Mouse (Mus musculus): Measurements from ENCODE around the gene Aebp2. TPM values are rescaled to one million over a fixed set of nuclear protein-coding genes. Genes with fewer than 3 reads are reported as not detected.
A peak's percentile ranks its signal among the peaks of the same experiment; 100 is the strongest.

Aebp2 gene
- polyA plus RNA-seq, 1 experiment from 2014 or later: 13.9 TPM

DNA sequence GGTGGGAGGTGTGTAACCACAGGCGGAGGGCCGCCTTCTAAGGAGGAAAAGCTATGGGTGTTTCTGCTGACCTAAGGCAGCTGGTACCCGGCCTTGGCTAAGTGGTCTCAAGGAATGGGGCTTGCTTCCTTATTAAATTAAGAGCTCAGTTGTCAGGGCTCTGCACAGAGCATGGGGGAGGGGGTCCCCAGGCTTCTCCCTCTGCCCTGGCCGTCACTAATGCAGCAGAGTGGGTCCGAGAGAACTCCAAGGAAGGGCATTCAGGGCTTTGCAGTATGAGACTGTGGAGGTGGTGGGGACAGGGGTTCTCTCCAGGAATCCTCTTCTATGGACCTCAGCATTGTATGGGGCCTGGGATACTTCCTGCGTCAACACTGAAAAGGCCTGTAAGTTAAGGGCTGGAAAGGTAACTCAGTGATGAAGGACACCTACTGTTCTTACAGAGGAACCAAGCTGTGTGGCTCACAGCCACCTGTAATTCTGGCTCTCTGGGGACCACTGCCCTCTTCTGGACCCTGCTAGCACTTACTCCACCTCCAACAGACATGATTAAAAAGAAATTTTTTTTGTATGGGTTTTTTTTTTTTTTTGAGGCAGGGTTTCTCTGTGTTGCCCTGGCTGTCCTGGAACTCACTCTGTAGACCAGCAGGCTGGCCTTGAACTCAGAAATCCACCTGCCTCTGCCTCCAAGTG lies 87.1 kb downstream of the Aebp2 start:
- DNase-seq (ENCODE audit: low spot score) (peak; percentile 65), ATAC-seq (replicated peaks; ENCODE audit: low FRiP score, low read depth) (peak; percentile 34)
- Histone ChIP-seq H3K36me3 (ENCODE audit: insufficient read depth, low read length) (no peaks in the 10 kb centered on the region), H3K4me1 (replicated peaks; ENCODE audit: insufficient read depth, low read length) (no peaks in the 10 kb centered on the region; the same call in 1 of the 2 replicates), H3K9me3 (replicated peaks; ENCODE audit: low read length) (no peaks in the 10 kb centered on the region), H3K4me2 (ENCODE audit: low read length) (no peak overlapping the region), H3K27me3 (ENCODE audit: insufficient read depth, low read length) (no peaks in the 10 kb centered on the region), H3K9ac (ENCODE audit: low read depth, low read length) (no peak overlapping the region), H3K4me3 (replicated peaks; ENCODE audit: low read depth, low read length) (no peak overlapping the region), H3K27ac (no peak overlapping the region)
- peak; percentile 67 for TF ChIP-seq CTCF (IDR thresholded peaks at IDR 0.05; ENCODE audit: low read depth)
- 77% methylated on average over 6 of the region's 6 CpGs for WGBS

DNA sequence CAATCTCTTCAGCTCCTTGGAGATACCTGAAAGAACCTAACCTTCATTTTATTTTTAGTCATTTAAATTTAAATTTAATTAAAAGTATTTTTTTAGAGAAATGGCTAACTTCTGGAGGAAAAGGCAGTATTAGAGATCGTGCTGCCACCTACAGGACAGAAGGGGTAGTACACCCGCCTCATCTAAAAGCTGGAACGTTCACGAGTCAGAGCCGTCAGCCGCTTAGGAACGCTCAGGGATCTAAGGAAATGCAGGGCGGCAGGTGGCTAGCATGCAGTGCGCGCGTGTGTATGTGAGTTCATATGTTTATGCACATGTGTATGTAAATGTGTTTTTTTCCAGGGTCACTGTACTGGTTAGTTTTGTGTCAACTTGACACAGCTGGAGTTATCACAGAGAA lies 90.3 kb downstream of the Aebp2 start:
- Histone ChIP-seq H3K4me3 (replicated peaks; ENCODE audit: low read depth, low read length) (no peak overlapping the region), H3K4me1 (replicated peaks; ENCODE audit: insufficient read depth, low read length) (no peaks in the 10 kb centered on the region; the same call in 1 of the 2 replicates), H3K9ac (ENCODE audit: low read depth, low read length) (no peak overlapping the region), H3K9me3 (replicated peaks; ENCODE audit: low read length) (no peaks in the 10 kb centered on the region), H3K27ac (no peak overlapping the region), H3K27me3 (ENCODE audit: insufficient read depth, low read length) (no peaks in the 10 kb centered on the region), H3K36me3 (ENCODE audit: insufficient read depth, low read length) (no peaks in the 10 kb centered on the region), H3K4me2 (ENCODE audit: low read length) (no peak overlapping the region)
- TF ChIP-seq CTCF (IDR thresholded peaks at IDR 0.05; ENCODE audit: low read depth): peak; percentile 86
- WGBS: 5% methylated on average over 11 of the region's 11 CpGs
- ATAC-seq (replicated peaks; ENCODE audit: low FRiP score, low read depth) (0 out of 2 replicates have a peak, but pooled peaks have one; percentile 26), DNase-seq (ENCODE audit: low spot score) (peak; percentile 82)

DNA sequence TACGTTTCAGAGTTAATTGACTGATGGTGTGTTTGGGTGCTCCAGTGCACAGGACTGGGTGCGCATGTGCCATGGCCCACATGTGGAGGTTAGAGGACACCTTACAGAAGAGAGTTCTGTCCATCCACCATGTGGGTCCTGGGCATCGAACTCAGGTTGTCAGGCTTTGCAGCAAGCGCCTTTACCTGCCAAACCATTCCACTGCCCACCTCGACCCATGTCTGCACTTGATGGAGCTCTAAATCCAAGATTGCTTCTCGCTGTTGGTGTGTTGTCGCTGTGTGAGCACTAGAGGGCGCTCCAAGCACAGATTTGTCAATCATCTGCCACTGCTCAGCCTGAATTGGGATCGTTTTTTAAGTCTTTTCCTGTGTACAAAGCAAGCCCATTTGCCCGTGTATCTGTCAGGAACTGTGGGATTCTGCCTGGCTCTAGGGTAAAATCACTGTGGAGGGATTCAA lies 92.5 kb downstream of the Aebp2 start:
- WGBS: 25% methylated on average over 10 of the region's 10 CpGs
- TF ChIP-seq CTCF (IDR thresholded peaks at IDR 0.05; ENCODE audit: low read depth): peak; percentile 97
- no peak overlapping the region for H3K4me2 ChIP-seq (ENCODE audit: low read length)

DNA sequence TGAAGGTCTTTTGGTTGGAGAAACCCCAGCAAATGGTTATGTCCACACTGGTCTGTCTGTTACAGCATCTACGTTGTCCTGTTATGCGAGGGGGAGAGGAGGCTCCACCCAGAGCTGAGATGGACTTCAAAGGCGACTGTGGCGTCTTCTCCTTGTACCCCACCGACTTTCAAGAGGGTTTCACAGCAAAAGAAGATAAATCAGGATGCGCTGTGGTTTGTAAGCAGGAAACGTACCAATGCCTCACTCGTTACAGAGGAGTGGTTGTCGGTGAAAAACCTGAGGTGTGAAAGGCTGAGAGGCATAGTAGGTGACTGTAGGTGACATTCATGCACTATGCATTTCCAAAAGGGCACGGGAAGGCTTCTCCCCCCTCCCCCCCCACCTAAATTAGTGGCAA lies 99.6 kb downstream of the Aebp2 start:
- Histone ChIP-seq H3K4me2 (ENCODE audit: low read length) (no peak overlapping the region), H3K4me3 (replicated peaks; ENCODE audit: low read depth, low read length) (no peak overlapping the region), H3K9me3 (replicated peaks; ENCODE audit: low read length) (no peaks in the 10 kb centered on the region), H3K9ac (ENCODE audit: low read depth, low read length) (no peak overlapping the region), H3K27ac (no peak overlapping the region), H3K36me3 (ENCODE audit: insufficient read depth, low read length) (no peaks in the 10 kb centered on the region), H3K27me3 (ENCODE audit: insufficient read depth, low read length) (no peaks in the 10 kb centered on the region), H3K4me1 (replicated peaks; ENCODE audit: insufficient read depth, low read length) (no peaks in the 10 kb centered on the region)
- no peak for ATAC-seq (replicated peaks; ENCODE audit: low FRiP score, low read depth)
- 62% methylated on average over 10 of the region's 10 CpGs for WGBS
- no peak for TF ChIP-seq CTCF (IDR thresholded peaks at IDR 0.05; ENCODE audit: low read depth)
- no peak for DNase-seq (ENCODE audit: low spot score)

More for the DNA sequence above, 92.5 kb downstream of the Aebp2 start:
- Histone ChIP-seq H3K4me3 (replicated peaks; ENCODE audit: low read depth, low read length) (no peak overlapping the region), H3K4me1 (replicated peaks; ENCODE audit: insufficient read depth, low read length) (no peaks in the 10 kb centered on the region), H3K27ac (no peak overlapping the region), H3K9ac (ENCODE audit: low read depth, low read length) (no peak overlapping the region), H3K9me3 (replicated peaks; ENCODE audit: low read length) (no peaks in the 10 kb centered on the region), H3K27me3 (ENCODE audit: insufficient read depth, low read length) (no peaks in the 10 kb centered on the region), H3K36me3 (ENCODE audit: insufficient read depth, low read length) (no peaks in the 10 kb centered on the region)
- DNase-seq (ENCODE audit: low spot score) (peak; percentile 92), ATAC-seq (replicated peaks; ENCODE audit: low FRiP score, low read depth) (0 out of 2 replicates have a peak, but pooled peaks have one; percentile 21)

Other genes with a start within 250 kb of the Aebp2 start
- gene Plekha5, start 198.6 kb upstream of the Aebp2 start, polyA plus RNA-seq (2015; fragmentation: Nextera tagmentation; extraction: Ambion mirVana): 39.0 and 40.2 TPM in 2 replicates
- gene Gm11077, start 106.6 kb downstream of the Aebp2 start, polyA plus RNA-seq (2015; fragmentation: Nextera tagmentation; extraction: Ambion mirVana): not detected in 2 replicates